Mouse (Mus musculus) stomach, postnatal 0 days (tissue): ENCODE data around the gene Gbp6. TPM values are rescaled to one million over a fixed set of nuclear protein-coding genes. Genes with fewer than 3 reads are reported as not detected.
"Not testable (repeated sequence)": the region's sequence is repeated elsewhere in the genome, so short reads cannot be mapped to it uniquely, and the experiment has no call there.

Source experiments
- ATAC-seq: fragments of 200-750 bp; cut with Nextera tagmentation; 2 replicates; pipeline ENCODE4 v1.8.0; 2017; ENCODE audit not compliant: low FRiP score, low TSS enrichment
- DNase-seq: peaks from one replicate; pipeline ENCODE4 v3.0.0-alpha.2; 2016; ENCODE audit warnings: low spot score
- H3K27ac ChIP-seq: fragments of 300-500 bp; sonication (generic); replicated peaks from 2 replicates; pipeline ENCODE4 v1.5.1; 2014; ENCODE audit warnings: mild to moderate bottlenecking, control low read depth
- H3K27me3 ChIP-seq: fragments of 300-500 bp; sonication (generic); 2 replicates; pipeline ENCODE4 v1.6.1; 2014; ENCODE audit warnings: low read length; ENCODE audit not compliant: control insufficient read depth, insufficient read depth
- H3K36me3 ChIP-seq: fragments of 300-500 bp; sonication (generic); 2 replicates; pipeline ENCODE4 v1.6.1; 2014; ENCODE audit warnings: low read length, mixed read lengths; ENCODE audit not compliant: control insufficient read depth, insufficient read depth
- H3K4me1 ChIP-seq: fragments of 300-500 bp; sonication (generic); replicated peaks from 2 replicates; pipeline ENCODE4 v1.6.1; 2014; ENCODE audit warnings: antibody characterized with exemption; ENCODE audit not compliant: control insufficient read depth, insufficient read depth
- H3K4me2 ChIP-seq: fragments of 300-500 bp; sonication (generic); replicated peaks from 2 replicates; pipeline ENCODE4 v1.6.1; 2014; ENCODE audit warnings: low read depth, mild to moderate bottlenecking, control low read depth, moderate library complexity
- H3K4me3 ChIP-seq: fragments of 300-500 bp; sonication (generic); 2 replicates; pipeline ENCODE4 v1.5.1; 2014; ENCODE audit warnings: low read depth, low read length, control low read depth
- H3K9ac ChIP-seq: fragments of 300-500 bp; sonication (generic); 2 replicates; pipeline ENCODE4 v1.6.1; 2014; ENCODE audit warnings: mild to moderate bottlenecking, low read length, control low read depth, mixed read lengths
- H3K9me3 ChIP-seq: fragments of 300-500 bp; sonication (generic); 2 replicates; pipeline ENCODE4 v1.6.1; 2016; ENCODE audit warnings: low read length; ENCODE audit not compliant: control insufficient read depth
- CTCF ChIP-seq: IDR thresholded peaks from 2 replicates; pipeline ENCODE4 v1.5.1; 2016; ENCODE audit warnings: antibody characterized with exemption, low read depth, mild to moderate bottlenecking, moderate library complexity
- EP300 ChIP-seq: optimal IDR thresholded peaks from 2 replicates; pipeline ENCODE3; 2016; ENCODE audit warnings: antibody characterized with exemption
- WGBS: fragments of 180-500 bp; shearing (Covaris S2); extraction: QIAGEN DNeasy Blood & Tissue Kit; methylation state at CpG from one replicate; pipeline ENCODE4 v1.1.7; 2014; 5-methylcytosine and 5-hydroxymethylcytosine counted together
- polyA plus RNA-seq: library from polyadenylated mRNA; unstranded; fragments of >200 nt; fragmentation: Nextera tagmentation; extraction: Ambion mirVana; gene quantifications from 2 replicates; pipeline ENCODE4 v1.2.1, GENCODE M21; 2015

Gbp6 gene
- polyA plus RNA-seq, 1 experiment from 2014 or later = 1.4 TPM

GRCm38 (mm10) chr5:105306159-105306581 lies 12.7 kb upstream of the Gbp6 start:
- DNase-seq (no peak), ATAC-seq (no peak)
- no peaks in the 10 kb centered on the region for H3K9me3 ChIP-seq
- H3K9ac ChIP-seq = no peak overlapping the region
- no peaks in the 10 kb centered on the region for H3K36me3 ChIP-seq
- H3K4me3 ChIP-seq = no peak overlapping the region
- no peak overlapping the region for H3K27ac ChIP-seq
- H3K4me1 ChIP-seq = no peaks in the 10 kb centered on the region
- H3K4me2 ChIP-seq = no peak overlapping the region
- no peak for TF ChIP-seq EP300
- no peak for TF ChIP-seq CTCF
- no peaks in the 10 kb centered on the region for H3K27me3 ChIP-seq
- WGBS = 51% methylated on average over 1 of the region's 1 CpGs

DNA sequence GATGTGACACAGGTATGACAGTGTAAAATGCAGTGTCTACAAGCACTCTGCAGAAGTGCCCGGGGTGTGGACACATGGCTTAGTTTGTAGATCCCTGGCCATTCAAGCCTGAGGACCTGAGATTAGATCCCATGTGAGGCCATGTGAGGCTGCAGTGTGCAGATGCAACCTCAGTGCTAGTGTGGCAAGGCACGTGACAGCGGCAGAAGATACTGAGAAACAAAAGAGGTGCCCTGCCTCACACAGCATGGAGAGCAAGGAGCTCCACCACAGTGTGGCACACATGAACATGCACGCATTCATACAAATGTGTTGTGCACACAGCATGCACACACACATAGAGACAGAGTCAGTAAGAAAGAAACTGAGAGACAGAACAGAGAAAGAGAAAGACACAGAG lies 12.2 kb upstream of the Gbp6 start:
- H3K4me1 ChIP-seq, H3K27ac ChIP-seq, H3K9ac ChIP-seq, H3K27me3 ChIP-seq, H3K9me3 ChIP-seq, ATAC-seq, H3K4me2 ChIP-seq, H3K36me3 ChIP-seq, H3K4me3 ChIP-seq, DNase-seq: not testable (repeated sequence)
- 74% methylated on average over 4 of the region's 4 CpGs for WGBS

GRCm38 (mm10) chr5:105301963-105302362 lies 8.5 kb upstream of the Gbp6 start:
- TF ChIP-seq CTCF (no peak), EP300 (no peak)
- WGBS = 82% methylated on average over 4 of the region's 4 CpGs

DNA sequence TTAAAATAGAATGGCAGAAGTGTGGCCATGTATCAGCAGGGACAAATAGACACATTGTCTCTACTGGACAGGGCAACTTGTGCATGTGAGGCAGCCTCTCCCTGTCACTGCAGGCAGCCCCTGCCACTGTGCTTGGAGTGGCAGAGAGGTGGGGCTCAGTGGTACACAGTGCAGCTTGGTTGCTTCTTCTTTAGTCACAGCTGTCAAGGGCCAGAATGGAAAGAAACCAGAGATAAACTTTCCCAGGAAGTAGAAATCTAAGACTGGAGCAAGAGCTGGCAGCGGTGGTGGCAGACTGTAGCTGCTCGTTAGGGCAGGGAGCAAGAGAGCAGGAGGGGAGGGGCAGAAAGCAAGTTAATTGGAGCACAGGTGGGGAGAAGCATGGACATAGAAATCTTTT lies 8.0 kb upstream of the Gbp6 start:
- TF ChIP-seq CTCF = no peak
- no peak for TF ChIP-seq EP300
- Histone ChIP-seq H3K36me3 (no peaks in the 10 kb centered on the region), H3K27me3 (no peaks in the 10 kb centered on the region), H3K4me1 (no peaks in the 10 kb centered on the region), H3K27ac (no peak overlapping the region), H3K4me3 (no peak overlapping the region), H3K9me3 (no peaks in the 10 kb centered on the region), H3K9ac (no peak overlapping the region), H3K4me2 (no peak overlapping the region)
- WGBS = 39% methylated on average over 2 of the region's 2 CpGs
- ATAC-seq = no peak
- DNase-seq = no peak

More at GRCm38 (mm10) chr5:105301963-105302362, 8.5 kb upstream of the Gbp6 start:
- H3K27me3 ChIP-seq = no peaks in the 10 kb centered on the region
- H3K4me1 ChIP-seq = no peaks in the 10 kb centered on the region
- no peak overlapping the region for H3K4me3 ChIP-seq
- no peak overlapping the region for H3K27ac ChIP-seq
- no peak overlapping the region for H3K9ac ChIP-seq
- no peaks in the 10 kb centered on the region for H3K36me3 ChIP-seq
- no peak overlapping the region for H3K4me2 ChIP-seq
- no peaks in the 10 kb centered on the region for H3K9me3 ChIP-seq
- DNase-seq (no peak), ATAC-seq (no peak)

DNA sequence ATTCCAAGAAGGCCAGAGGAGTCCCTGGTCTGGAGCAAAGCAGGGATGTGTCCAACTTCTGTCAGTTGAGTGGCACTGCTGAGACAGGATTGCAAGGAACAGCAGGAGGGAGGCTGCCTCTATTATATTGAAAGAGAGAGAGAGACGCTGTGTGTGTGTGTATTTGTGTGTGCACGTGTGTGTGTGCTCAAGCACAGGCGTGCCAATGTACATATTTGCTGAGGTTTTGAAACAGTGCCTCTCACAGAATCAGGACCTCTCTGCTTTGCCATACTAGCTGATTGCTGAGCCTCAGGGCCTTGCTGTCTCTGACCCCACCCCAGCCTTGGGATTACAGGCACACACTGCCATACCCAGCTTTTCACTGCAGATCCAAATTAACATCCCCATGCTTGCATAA lies 2.2 kb upstream of the Gbp6 start:
- WGBS = 58% methylated on average over 3 of the region's 3 CpGs

GRCm38 (mm10) chr5:105292492-105292891 lies 1.0 kb downstream of the Gbp6 start:
- H3K4me3 ChIP-seq = no peak overlapping the region; the same call in 1 of the 2 replicates
- H3K4me2 ChIP-seq = no peak overlapping the region
- H3K36me3 ChIP-seq = no peaks in the 10 kb centered on the region
- TF ChIP-seq CTCF (no peak), EP300 (no peak)
- H3K4me1 ChIP-seq = no peaks in the 10 kb centered on the region
- H3K27ac ChIP-seq = no peak overlapping the region; the same call in 1 of the 2 replicates
- 81% methylated on average over 1 of the region's 1 CpGs for WGBS
- no peak overlapping the region for H3K9ac ChIP-seq
- DNase-seq = no peak
- H3K27me3 ChIP-seq = no peaks in the 10 kb centered on the region
- no peaks in the 10 kb centered on the region for H3K9me3 ChIP-seq
- ATAC-seq = no peak

More for the DNA sequence above, 2.2 kb upstream of the Gbp6 start:
- no peak overlapping the region for H3K27ac ChIP-seq
- ATAC-seq (peak; percentile 85), DNase-seq (peak; percentile 64)
- no peak overlapping the region for H3K4me2 ChIP-seq
- H3K36me3 ChIP-seq = no peaks in the 10 kb centered on the region
- no peaks in the 10 kb centered on the region for H3K27me3 ChIP-seq
- H3K4me1 ChIP-seq = no peaks in the 10 kb centered on the region
- no peak overlapping the region for H3K9ac ChIP-seq
- H3K9me3 ChIP-seq = no peaks in the 10 kb centered on the region
- TF ChIP-seq EP300 (no peak), CTCF (no peak)
- no peak overlapping the region for H3K4me3 ChIP-seq

DNA sequence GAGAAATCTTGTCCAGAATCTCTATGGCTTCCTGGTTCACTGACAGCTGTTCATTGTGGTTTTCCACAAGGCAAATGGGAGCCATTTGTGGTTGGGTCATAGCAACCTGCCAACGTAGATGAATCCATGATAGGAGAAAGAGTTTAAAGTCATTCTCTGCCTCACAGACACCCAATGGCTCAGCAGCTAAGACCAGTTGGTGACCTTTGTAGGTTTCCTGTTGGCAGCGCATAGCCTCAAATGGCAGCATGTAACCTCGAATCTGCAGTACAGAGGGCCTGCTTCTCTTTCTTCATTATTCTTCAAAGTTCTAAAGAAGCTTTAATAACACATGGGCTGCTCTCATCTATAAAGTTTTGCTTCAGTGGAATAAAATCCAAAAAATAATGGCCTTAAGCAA lies 2.6 kb downstream of the Gbp6 start:
- not testable (repeated sequence) for H3K4me3 ChIP-seq, H3K9me3 ChIP-seq, H3K9ac ChIP-seq, H3K27me3 ChIP-seq, H3K4me2 ChIP-seq, DNase-seq, H3K27ac ChIP-seq, H3K36me3 ChIP-seq, ATAC-seq, H3K4me1 ChIP-seq
- WGBS = 83% methylated on average over 3 of the region's 3 CpGs

DNA sequence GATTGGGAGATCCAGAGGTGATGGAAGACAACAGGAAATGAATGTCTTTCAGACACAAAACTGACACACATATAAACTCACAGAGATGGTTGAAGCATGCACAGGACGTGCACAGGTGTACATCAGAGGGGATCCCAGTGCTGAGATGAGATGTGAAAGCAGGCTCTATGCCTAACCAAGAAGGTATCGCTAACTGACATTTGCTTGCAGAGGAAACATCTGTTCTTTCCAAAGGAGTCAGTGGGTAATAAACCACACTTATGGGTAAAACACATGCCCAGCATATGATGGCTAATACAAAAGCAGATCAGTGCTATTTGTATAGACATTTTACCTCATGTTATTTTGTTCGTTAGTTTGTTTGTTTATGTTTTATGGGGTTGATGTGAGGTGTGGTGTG lies 32.8 kb downstream of the Gbp6 start:
- H3K27ac ChIP-seq, ATAC-seq, H3K4me3 ChIP-seq, H3K4me2 ChIP-seq, H3K4me1 ChIP-seq, H3K27me3 ChIP-seq, H3K36me3 ChIP-seq, H3K9ac ChIP-seq, H3K9me3 ChIP-seq, DNase-seq: not testable (repeated sequence)
- WGBS = no CpG with 5 or more reads among the region's 3 CpGs
